Mouse (Mus musculus): ENCODE data around the gene Prss46. TPM values are rescaled to one million over a fixed set of nuclear protein-coding genes. Genes with fewer than 3 reads are reported as not detected.
"Not testable (repeated sequence)": the region's sequence is repeated elsewhere in the genome, so short reads cannot be mapped to it uniquely, and the experiment has no call there.

Prss46 gene
- polyA plus RNA-seq (2016; fragmentation: Nextera tagmentation; extraction: Ambion mirVana), result not detected in 2 replicates

DNA sequence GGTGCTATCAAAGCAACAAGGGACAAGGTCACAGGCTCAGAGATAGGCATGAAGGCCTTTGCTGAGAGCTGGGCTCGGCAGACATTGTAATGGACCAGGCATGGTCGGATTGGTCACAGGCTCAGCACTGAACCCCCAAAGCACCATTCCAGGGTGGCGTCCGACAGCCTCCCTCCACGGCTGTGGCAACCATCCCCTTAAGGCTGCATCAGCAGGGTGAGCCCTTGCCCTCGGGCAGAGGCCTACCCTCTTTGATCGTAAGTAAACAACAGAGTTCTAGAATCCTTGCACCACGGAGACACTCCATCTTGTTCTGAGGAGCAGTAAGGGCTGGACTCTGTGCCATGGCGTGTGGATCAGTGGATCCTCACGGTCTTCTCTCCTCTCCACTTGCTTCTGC lies at the start of gene Prss46:
Prss46 (plus strand) TSS at position 301 of the 400 bp plus-strand sequence.
- Histone ChIP-seq H3K27me3 (replicated peaks; ENCODE audit: low read depth, poor library complexity, severe bottlenecking) (no peaks in the 10 kb centered on the region), H3K9me3 (no peaks in the 10 kb centered on the region), H3K27ac (replicated peaks) (no peak within 1 kb of the TSS), H3K4me3 (no peak within 1 kb of the TSS), H3K36me3 (replicated peaks) (no peaks in the 10 kb centered on the region), H3K4me1 (no peaks in the 10 kb centered on the region; the same call in 1 of the 2 replicates)
- whole genome bisulfite sequencing, result 84% methylated on average over 10 of the region's 10 CpGs
- DNase-seq (ENCODE audit: low spot score), result no peak

DNA sequence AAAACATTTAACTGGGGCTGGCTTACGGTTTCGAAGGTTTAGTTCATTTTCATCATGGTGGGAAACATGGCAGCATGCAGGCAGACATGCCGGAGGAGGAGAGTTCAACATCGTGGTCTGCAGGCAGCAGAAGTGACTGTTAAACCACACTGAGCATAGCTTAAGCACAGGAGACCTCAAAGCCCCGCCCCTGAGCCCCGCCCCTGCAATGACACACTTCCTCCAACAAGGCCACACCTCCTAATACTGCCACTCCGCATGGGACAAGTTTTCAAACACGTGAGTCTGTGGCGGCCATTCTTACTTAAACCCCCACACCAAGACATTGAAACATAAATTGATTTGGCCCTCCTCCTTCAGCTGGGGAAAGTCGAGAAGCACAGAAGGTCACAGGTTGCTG lies 47.3 kb upstream of the Prss46 start:
- H3K27me3 ChIP-seq (replicated peaks; ENCODE audit: low read depth, poor library complexity, severe bottlenecking), result no peaks in the 10 kb centered on the region
- DNase-seq (ENCODE audit: low spot score), result no peak
- H3K36me3 ChIP-seq (replicated peaks), result no peaks in the 10 kb centered on the region
- WGBS, result 84% methylated on average over 10 of the region's 10 CpGs
- H3K9me3 ChIP-seq, result no peaks in the 10 kb centered on the region
- H3K4me3 ChIP-seq, result no peak overlapping the region
- H3K4me1 ChIP-seq, result no peaks in the 10 kb centered on the region
- H3K27ac ChIP-seq (replicated peaks), result no peak overlapping the region

DNA sequence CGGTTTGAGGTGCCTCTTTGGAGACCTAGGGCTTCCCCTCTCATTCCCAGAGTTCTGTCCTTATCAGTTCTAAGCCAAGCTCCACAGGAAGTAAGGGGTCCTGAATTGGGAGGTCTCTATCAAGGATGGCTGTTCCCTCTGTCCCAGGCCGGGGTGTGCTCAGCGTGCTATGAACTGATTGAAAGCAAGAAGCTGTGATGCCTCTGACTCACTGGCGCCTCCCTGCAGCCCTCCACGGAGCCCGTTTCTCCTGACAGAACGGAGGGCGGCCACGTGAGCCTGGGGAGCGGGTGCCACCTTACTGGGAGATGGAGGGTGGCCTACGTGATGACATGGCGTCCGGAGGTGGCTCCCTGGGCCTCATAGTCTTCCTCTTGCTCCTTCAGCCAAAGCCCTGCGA lies 46.4 kb upstream of the Prss46 start, which contains the start of gene Prss42:
Prss42 (plus strand) TSS at position 301 of the 400 bp plus-strand sequence.
- Histone ChIP-seq H3K4me1 (peaks cover under 1% of the 10 kb centered on the region; the same call in 1 of the 2 replicates), H3K4me3 (no peak within 1 kb of the TSS), H3K27me3 (replicated peaks; ENCODE audit: low read depth, poor library complexity, severe bottlenecking) (no peaks in the 10 kb centered on the region), H3K36me3 (replicated peaks) (no peaks in the 10 kb centered on the region), H3K9me3 (no peaks in the 10 kb centered on the region), H3K27ac (replicated peaks) (no peak within 1 kb of the TSS)
- 88% methylated on average over 14 of the region's 14 CpGs for WGBS
- no peak for DNase-seq (ENCODE audit: low spot score)

DNA sequence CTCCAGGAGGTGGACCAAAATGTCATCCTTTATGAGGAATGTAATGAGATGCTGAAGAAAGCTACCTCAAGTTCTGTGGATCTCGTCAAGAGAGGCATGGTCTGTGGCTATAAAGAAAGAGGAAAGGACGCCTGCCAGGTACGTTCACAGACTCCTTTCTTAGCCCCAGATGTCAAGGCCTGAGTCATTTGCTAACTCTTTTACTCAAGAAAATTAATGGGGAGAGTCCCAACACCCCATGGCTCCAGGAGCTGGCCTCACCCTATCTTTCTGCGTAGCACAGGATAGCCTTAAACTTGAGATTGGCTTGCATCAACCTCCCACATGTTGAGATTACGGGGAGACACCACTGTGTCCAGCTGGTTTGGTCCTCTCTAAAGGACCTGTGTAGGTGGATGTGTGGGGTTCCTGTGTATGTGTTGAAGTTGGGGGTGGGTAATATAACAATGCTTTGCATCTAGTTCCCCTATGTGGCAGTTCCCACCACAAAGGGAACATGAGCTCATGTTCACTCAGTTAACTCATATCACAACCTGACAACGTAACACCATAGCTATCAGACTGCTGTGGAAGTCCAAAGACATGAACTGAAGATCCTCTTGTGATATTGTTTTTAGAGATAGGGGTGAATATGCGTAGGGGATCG lies 43.3 kb upstream of the Prss46 start:
- Histone ChIP-seq H3K36me3 (replicated peaks) (no peaks in the 10 kb centered on the region), H3K4me1 (peaks cover 5% of the 10 kb centered on the region; the same call in 1 of the 2 replicates), H3K27me3 (replicated peaks; ENCODE audit: low read depth, poor library complexity, severe bottlenecking) (no peaks in the 10 kb centered on the region), H3K27ac (replicated peaks) (no peak overlapping the region), H3K9me3 (no peaks in the 10 kb centered on the region), H3K4me3 (no peak overlapping the region)
- WGBS, result 93% methylated on average over 8 of the region's 8 CpGs
- no peak for DNase-seq (ENCODE audit: low spot score)

DNA sequence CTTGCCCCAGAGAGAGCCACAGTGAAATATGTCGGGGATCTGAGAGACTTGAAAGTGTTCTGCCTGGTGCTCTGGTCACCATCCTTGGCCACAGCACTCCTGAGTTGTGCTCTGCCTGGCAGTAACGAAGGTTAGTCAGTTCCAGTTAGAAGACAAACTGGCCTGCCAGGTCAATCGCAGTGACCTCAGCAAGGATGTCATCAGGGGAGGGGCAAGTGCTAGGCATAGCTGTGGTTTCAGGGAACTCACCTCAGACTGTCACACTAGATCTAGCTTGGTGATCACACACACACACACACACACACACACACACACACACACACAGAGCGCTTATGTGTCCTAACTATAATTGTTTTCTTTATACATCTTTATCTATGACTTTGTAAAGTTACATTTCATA lies 41.0 kb upstream of the Prss46 start:
- Histone ChIP-seq H3K27ac (replicated peaks) (no peak overlapping the region), H3K36me3 (replicated peaks) (no peaks in the 10 kb centered on the region), H3K4me3 (no peak overlapping the region), H3K27me3 (replicated peaks; ENCODE audit: low read depth, poor library complexity, severe bottlenecking) (no peaks in the 10 kb centered on the region), H3K9me3 (no peaks in the 10 kb centered on the region), H3K4me1 (peaks cover 5% of the 10 kb centered on the region; the same call in 1 of the 2 replicates)
- no peak for DNase-seq (ENCODE audit: low spot score)
- WGBS, result 64% methylated on average over 4 of the region's 4 CpGs

DNA sequence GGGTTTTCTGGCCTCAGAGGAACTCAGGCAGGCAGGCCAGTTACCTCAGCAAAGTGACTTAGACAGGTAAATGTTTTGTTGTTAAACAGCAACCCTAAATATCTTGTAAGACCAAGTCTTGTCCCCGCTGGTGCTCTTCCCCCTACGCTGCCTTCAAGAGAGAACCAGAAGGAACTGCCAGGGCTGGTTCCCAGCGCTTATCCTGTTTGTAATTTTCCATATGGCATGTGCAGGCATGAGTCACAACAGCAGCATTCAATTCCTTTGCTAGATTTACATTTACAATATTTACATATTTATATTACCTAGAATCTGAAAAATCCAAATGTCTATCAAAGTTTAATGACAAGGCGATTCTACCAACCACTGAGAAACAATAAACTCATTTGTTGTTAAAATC lies 34.3 kb upstream of the Prss46 start:
- DNase-seq (ENCODE audit: low spot score), result no peak
- Histone ChIP-seq H3K4me1 (no peaks in the 10 kb centered on the region), H3K27ac (replicated peaks) (no peak overlapping the region), H3K36me3 (replicated peaks) (no peaks in the 10 kb centered on the region), H3K9me3 (no peaks in the 10 kb centered on the region), H3K27me3 (replicated peaks; ENCODE audit: low read depth, poor library complexity, severe bottlenecking) (no peaks in the 10 kb centered on the region; the same call in 1 of the 2 replicates), H3K4me3 (no peak overlapping the region)
- WGBS, result 86% methylated on average over 4 of the region's 4 CpGs

DNA sequence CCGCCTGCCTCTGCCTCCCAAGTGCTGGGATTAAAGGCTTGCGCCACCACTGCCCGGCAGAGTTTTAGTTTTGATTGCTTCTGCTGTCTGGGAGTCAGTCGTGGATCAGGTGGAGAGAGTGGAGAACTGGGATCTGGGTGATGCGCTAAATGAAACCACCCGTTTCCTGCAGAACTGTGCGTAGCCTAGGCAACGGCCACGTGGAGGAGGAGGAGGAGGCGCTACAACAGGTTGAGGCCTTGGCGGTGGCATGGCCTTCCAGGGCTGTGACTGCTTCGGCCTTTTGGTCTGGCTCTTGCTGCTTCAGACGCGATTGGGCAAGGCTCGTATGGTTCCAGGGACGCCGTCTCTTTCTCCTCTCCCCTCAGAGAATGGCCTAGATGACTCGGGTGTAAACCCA lies 30.5 kb upstream of the Prss46 start, which contains the start of gene Prss44:
Prss44 (plus strand) TSS at position 206 of the 400 bp plus-strand sequence.
- Histone ChIP-seq H3K9me3 (no peaks in the 10 kb centered on the region), H3K4me1 (no peaks in the 10 kb centered on the region), H3K36me3 (replicated peaks) (no peaks in the 10 kb centered on the region), H3K27me3 (replicated peaks; ENCODE audit: low read depth, poor library complexity, severe bottlenecking) (no peaks in the 10 kb centered on the region; the same call in 1 of the 2 replicates), H3K27ac (replicated peaks) (no peak within 1 kb of the TSS), H3K4me3 (no peak within 1 kb of the TSS)
- WGBS, result 66% methylated on average over 18 of the region's 18 CpGs
- DNase-seq (ENCODE audit: low spot score), result peak; percentile 18

DNA sequence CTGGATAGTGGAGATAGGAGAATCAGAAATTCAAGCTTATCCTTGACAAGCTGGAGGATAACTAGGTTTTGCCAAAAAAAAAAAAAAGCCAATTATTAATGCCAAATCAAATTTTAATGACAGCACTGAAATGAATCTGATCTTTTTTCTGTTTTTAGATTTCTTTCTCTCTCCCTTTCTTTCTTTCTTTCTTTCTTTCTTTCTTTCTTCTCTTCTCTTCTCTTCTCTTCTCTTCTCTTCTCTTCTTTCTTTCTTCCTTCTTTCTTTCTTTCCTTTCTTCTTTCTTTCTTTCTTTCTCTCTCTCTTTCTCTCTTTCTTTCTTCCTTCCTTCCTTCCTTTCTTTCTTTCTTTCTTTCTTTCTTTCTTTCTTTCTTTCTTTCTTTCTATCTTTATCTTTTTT lies 23.8 kb upstream of the Prss46 start:
- H3K9me3 ChIP-seq; H3K36me3 ChIP-seq (replicated peaks); H3K27ac ChIP-seq (replicated peaks); H3K27me3 ChIP-seq (replicated peaks; ENCODE audit: low read depth, poor library complexity, severe bottlenecking); H3K4me3 ChIP-seq; DNase-seq (ENCODE audit: low spot score); H3K4me1 ChIP-seq: not testable (repeated sequence)

DNA sequence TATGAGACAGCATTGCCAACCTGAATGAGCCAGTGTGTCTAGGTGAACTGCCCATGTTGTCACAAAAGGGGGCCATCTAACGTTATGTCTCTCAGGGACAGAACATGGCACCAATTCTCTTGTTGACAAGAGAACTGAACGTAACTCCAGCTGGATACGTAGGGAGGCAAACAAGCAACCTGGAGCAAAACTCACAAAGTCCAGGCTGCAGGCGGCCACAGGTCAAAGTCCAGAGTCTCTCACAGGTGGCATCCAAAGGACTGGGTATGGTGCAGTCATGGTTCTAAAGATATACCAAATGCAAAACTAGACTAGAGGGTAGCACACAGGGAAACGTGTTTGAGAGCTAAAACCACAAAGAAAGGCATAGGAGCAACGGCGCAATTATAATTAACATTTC lies 22.9 kb upstream of the Prss46 start:
- Histone ChIP-seq H3K27ac (replicated peaks) (no peak overlapping the region), H3K4me1 (no peaks in the 10 kb centered on the region), H3K9me3 (no peaks in the 10 kb centered on the region), H3K36me3 (replicated peaks) (no peaks in the 10 kb centered on the region), H3K4me3 (no peak overlapping the region), H3K27me3 (replicated peaks; ENCODE audit: low read depth, poor library complexity, severe bottlenecking) (no peaks in the 10 kb centered on the region)
- DNase-seq (ENCODE audit: low spot score), result no peak
- WGBS, result 89% methylated on average over 7 of the region's 7 CpGs

DNA sequence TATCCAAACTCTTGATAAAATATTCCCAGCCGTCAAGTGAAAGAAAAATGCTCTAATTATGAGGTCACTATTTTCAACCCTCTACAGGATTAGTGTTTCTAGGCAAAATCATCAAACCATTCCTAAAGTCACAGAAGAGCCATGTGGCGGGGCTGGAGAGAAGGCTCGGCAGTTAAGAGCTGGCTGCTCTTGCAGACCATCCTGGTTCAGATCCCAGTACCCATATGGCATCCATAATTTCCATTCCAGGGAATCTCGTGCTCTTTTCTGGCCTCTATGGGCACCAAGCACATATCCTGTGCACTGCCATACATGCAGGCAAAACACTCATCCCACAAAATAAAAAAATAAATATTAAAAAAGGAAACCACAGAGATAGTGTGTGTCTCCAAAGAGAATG lies 18.9 kb upstream of the Prss46 start:
- 79% methylated on average over 4 of the region's 4 CpGs for WGBS

DNA sequence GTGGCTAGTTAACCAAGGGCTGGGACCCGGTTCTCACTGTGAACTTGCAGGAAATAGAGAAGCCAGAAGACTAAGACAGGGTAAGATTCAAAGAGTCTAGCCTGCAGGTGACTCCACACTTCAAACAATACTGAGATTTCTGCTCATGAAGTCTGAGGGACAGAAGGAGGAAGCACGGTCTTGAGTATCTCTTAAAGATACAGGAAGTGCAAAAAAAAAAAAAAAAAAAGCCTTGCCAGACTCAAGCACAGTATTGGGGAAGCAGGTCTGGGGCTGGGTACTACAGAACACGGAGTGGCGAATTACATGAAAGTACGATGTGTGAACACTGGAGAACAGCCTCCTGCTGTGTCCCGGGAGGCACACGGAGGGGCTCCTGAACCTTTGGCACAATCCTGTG lies 18.5 kb upstream of the Prss46 start:
- H3K27me3 ChIP-seq (replicated peaks; ENCODE audit: low read depth, poor library complexity, severe bottlenecking), result peaks cover 7% of the 10 kb centered on the region; the same call in 1 of the 2 replicates
- WGBS, result 80% methylated on average over 7 of the region's 7 CpGs
- H3K4me1 ChIP-seq, result no peaks in the 10 kb centered on the region
- DNase-seq (ENCODE audit: low spot score), result no peak
- no peaks in the 10 kb centered on the region for H3K9me3 ChIP-seq
- H3K4me3 ChIP-seq, result no peak overlapping the region
- H3K27ac ChIP-seq (replicated peaks), result no peak overlapping the region
- no peaks in the 10 kb centered on the region for H3K36me3 ChIP-seq (replicated peaks)

More for the DNA sequence above, 18.9 kb upstream of the Prss46 start:
- H3K36me3 ChIP-seq (replicated peaks), result no peaks in the 10 kb centered on the region
- peaks cover 7% of the 10 kb centered on the region; the same call in 1 of the 2 replicates for H3K27me3 ChIP-seq (replicated peaks; ENCODE audit: low read depth, poor library complexity, severe bottlenecking)
- no peaks in the 10 kb centered on the region for H3K9me3 ChIP-seq
- no peaks in the 10 kb centered on the region for H3K4me1 ChIP-seq
- no peak overlapping the region for H3K4me3 ChIP-seq
- H3K27ac ChIP-seq (replicated peaks), result no peak overlapping the region
- no peak for DNase-seq (ENCODE audit: low spot score)

DNA sequence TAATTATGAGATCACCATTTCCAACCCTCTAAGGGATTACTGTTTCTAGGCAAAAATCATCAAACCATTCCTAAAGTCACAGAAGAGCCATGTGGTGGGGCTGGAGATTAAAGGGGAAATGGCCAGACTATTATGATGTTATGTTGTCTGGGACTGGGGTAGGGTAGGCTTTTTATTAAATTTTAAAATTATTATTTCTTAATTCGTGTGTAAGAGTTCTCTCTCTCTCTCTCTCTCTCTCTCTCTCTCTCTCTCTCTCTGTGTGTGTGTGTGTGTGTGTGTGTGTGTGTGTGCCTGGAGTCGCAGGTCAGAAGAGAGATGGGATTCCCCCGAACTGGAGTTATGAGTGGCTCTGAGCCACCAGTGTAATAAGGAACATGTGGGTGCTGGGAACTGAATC lies 17.9 kb upstream of the Prss46 start, which contains the start of gene Prss43:
Prss43 (plus strand) TSS at position 301 of the 400 bp plus-strand sequence.
- Histone ChIP-seq H3K9me3 (no peaks in the 10 kb centered on the region), H3K4me1 (no peaks in the 10 kb centered on the region), H3K27ac (replicated peaks) (no peak within 1 kb of the TSS), H3K4me3 (no peak within 1 kb of the TSS), H3K27me3 (replicated peaks; ENCODE audit: low read depth, poor library complexity, severe bottlenecking) (peaks cover 7% of the 10 kb centered on the region; the same call in 1 of the 2 replicates), H3K36me3 (replicated peaks) (no peaks in the 10 kb centered on the region)
- DNase-seq (ENCODE audit: low spot score), result no peak
- WGBS, result 86% methylated on average over 3 of the region's 3 CpGs

DNA sequence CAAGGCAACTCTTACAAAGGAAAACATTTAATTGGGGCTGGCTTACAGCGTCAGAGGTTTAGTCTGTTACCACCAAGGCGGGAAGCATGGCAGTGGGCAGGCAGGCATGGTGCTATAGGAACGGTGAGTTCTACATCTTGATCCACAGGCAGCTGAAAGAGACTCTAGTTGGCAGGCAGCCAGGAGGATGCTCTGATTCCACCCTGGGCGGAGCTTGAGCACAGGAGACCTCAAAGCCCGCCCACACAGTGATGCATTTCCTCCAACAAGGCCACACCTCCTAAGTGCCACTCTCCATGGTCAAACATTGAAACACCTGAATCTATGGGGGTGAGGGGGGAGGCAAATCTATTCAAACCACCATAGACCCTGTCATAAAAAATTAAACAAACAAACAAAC lies 11.3 kb upstream of the Prss46 start:
- peak; percentile 23 for DNase-seq (ENCODE audit: low spot score)
- Histone ChIP-seq H3K36me3 (replicated peaks) (no peaks in the 10 kb centered on the region), H3K27ac (replicated peaks) (no peak overlapping the region), H3K4me1 (peaks cover 8% of the 10 kb centered on the region; the same call in 1 of the 2 replicates), H3K4me3 (no peak overlapping the region), H3K27me3 (replicated peaks; ENCODE audit: low read depth, poor library complexity, severe bottlenecking) (0 out of 2 replicates have a peak, but pooled peaks cover 8% of the 10 kb centered on the region), H3K9me3 (no peaks in the 10 kb centered on the region)
- 87% methylated on average over 5 of the region's 5 CpGs for WGBS
